Mouse (Mus musculus): ENCODE results near the gene Ankrd28.

Ankrd28 gene

DNA sequence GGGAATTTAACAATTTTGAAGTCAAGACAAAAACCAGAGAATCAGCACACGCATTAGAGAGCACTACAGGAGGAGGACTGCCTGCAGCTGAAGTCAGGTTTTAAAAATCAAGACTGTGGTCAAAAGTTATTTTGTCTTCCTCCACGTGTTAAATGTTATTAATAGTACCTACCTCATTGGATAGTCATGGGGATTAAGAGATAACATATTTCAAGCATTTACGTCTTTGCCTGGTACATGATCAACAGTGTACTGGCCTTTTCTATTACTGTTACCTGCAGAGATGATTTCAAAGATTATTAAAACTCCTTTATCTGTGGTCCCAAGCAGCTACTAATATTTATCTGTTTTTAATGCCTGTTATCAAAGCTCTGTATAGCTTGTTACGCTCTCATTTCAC, 132.7 kb downstream of the Ankrd28 start:
- no peak for DNase-seq

DNA sequence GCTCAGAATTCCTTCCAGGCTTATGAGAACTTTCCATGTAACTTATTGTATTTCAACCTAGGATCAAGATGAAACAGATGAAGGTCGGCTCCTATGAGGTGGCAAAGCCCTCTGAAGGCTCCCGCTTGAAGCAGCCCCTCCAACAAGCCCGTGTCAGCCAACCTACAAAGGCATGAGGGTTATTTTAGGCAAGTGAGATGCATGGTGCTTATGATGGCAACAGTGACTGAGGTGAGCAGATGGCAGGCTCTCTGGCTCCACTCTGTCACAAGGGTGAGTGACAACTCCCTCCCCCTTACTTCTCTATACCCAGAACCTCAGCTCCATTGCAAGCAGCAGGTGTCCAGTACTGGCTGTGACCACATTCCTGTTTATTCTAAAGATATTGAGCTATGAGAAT, 133.1 kb downstream of the Ankrd28 start:
- no peak for DNase-seq

DNA sequence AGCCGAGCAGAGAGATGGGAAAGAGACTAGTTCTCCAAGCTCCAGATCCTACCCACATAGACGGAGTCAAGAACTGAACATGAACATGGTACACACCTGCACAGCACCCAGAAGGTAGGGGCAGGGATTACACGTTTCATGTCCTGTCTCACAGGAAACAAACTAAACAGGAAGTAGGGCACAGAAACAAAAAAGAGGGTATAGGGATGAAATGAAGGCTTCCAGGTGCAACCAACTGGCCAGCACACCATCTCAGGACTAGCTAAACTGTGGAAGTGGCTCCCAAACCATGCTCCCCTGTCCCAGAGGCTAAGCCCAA, 133.5 kb downstream of the Ankrd28 start:
- DNase-seq, result no peak

DNA sequence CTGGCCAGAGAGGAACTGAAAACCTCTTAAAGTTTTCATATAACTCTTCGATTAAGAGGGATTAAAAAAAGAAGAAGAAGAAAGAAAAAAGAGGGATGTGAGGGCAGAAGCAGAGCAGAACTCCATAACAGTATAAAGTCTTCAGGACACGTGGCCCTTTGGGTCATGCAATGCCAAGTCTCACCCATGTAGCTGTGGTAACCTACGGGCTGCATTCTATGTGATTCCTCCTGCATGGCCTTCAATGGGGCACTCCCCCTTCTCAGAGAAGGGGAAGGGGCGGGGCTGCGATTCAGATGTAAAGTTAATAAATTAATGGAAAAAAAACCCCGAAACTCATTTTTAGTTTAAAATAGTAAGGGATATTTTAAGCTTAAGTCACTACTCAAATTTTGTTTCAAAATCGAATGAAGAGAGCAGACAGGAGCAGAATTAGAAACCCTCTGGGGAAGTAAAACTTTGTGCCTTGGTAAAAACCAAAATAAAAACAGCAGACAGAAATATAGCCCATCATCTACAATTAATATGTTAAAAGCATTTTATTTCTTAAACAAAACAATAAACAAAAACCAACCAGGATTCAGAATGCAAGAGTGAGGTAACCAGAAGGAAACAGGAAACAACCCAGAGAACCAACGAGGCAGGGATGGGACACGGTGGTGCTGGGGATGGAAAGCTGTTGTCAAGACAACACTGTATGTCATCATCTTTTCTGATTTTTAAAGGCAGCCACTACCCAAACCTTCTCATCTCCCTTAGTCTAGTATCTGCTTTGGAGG, 134.1 kb downstream of the Ankrd28 start:
- DNase-seq, result no peak

DNA sequence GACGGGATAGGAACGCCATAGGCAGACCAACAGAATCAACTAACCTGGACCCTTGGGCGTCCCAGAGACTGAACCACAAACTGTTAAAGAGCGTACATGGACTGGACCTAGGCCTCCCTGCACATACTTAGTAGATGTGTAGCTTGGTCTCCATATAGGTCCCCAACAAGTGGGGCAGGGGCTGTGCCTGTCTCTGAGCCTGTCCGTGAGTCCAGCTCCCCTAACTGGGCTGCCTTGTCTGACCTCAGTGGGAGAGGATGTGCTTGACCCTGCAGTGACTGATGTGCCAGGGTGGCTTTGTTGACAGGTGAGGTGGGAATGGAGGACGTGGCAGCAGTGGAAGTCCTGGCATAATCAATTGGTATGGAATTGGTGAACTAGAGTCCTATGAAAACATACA, 137.9 kb downstream of the Ankrd28 start:
- no peak for DNase-seq

DNA sequence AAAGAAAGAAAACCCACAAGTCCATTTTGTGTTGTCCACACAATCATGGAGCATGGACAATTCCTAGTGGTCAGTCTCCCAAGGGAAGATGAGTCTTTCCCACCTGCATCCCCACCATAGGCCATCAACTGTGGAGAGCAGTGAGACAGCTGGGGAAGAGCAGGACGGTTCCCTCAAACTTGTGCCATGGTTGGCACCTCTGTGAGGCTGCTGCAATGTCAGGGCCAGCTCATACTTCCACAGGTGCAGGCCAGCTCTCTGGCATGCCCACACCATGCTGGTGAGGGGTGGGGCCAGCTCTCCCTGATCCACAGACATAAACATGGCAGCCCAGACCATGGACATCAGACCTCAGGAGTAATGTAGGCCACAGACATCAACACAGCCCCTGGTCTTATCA, 144.2 kb downstream of the Ankrd28 start:
- no peak for DNase-seq

DNA sequence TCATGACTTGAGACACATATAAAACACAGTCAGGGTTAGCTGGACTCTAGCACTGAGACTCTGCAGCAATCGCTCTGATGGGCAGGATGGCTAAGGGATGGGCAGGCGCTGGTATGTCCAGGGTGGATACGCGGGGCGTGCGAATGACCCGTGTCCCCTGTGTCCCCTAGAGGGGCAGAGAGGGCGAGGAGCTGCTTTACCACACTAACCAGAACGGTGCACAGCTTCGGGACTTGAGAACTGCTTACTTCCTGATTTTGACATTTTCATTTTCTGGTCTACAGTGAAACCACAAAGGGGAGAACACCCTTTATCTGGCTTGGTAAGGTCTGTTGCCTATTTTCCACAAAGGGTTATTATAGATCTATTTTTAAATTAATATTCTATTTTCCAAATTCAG, 144.8 kb downstream of the Ankrd28 start:
- no peak for DNase-seq

DNA sequence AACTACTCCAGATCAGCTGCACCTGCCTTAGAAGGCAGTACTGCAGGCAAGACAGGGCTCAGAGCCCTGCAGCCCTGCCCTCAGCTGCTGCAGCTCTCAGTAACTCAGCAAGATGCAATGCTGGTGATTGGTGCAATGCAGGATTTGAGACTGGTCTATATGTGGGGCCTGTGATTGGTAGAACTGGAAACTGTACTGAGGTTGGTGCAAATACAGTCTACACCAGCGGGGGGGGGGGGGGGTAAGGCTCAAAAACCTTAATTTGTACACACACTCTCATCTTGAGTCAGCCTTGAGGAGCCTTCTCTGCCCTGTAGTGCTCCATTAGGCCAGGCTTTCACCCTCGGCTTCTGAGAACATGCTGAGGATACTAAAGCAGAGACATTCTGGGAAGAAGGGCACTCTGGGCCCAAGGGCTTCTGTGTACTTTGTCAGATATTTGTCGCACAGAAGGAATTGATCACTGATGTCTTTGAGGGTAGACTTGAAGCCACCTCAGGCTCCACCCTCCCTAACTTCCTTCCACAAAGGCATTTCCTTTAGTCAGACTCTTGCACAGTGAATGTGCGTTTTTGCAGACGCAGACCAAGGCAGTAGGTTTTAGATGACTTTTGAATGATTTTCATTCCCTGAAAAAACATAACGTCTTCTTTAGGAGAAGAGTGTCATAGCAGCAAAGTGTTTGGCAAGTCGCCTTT, 146.0 kb downstream of the Ankrd28 start:
- no peak for DNase-seq

DNA sequence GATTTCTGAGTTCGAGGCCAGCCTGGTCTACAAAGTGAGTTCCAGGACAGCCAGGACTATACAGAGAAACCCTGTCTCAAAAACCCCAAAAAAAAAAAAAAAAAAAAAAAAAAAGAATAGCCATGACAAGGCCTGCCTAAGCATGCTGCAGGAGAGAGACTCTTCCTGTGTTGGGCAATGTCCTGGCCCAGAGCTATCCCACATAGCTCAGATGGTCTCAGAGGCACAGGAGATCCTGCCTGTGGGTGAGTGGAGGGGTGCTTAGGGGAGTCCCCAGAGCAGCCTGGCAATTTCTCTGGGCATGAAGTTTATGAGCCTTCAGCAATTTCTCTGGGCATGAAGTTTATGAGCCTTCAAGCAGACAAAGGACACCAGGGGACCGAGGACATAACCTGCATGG, 146.8 kb downstream of the Ankrd28 start:
- DNase-seq, result no peak

DNA sequence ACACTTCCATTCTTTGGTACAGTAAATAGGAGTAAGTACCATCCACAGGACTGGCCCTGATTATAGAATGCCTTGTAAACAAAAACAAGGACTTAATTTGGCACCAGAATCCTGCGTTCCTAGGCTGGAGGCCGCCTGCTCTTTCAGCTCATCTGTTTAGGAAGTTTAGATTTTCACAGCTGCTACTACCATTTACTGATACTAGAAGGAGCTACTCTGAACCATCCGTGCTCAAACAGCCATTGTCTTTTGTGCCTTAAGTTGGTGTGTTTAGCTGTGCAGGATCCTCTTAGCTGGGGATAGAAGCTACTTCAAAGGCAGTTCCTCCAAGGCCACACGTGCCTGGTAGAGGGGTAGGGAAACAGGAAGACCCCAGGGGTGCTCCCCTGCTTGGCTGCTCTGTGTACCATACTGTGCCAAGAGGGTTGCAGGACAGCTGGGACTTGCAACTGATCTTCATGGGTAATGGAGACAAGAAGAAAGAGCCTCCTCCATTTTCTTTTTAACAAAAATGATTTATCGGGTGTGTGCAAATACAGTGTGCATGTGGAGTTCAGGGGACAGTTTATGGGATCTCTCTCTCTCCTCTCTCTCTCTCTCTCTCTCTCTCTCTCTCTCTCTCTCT, 148.4 kb downstream of the Ankrd28 start:
- no peak for DNase-seq

DNA sequence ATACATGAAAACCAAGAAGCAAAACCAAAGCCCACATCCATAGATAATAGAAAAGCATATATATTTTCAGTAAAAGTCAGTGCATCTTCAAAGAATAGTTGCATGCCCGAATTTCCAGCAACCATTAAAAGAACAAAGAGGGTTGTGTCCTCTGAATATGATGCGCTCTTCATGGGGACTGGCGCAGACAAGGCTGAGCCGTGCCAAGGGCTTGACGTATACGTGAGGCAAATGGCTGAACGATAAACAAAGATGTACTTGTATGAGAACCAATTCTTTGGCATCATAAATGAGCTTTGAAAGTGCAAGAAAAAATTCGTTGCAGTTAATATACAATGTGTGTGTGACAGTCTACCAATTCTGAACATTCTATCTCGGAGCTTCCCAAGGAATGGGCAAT, 149.2 kb downstream of the Ankrd28 start:
- no peak for DNase-seq

DNA sequence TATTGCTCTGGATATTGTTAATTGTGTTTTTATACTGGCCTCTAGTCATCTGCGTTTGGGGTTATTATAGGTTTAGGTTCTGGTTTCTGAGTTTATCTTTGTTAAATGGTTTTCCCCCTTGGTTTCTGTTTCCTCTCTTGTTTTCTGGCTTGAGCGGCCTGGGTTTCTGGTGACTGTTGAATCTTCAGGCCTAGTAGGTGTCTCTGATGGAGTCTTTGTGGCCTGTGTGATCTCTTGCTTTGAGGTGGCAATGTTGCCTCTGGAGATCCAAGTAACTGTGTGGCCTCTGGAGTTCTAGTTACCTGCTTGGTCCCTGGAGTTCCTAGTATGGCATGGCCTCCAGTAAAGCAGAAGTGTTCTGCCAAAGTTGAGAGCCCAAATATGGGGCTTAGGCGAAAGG, 149.8 kb downstream of the Ankrd28 start:
- DNase-seq, result no peak

DNA sequence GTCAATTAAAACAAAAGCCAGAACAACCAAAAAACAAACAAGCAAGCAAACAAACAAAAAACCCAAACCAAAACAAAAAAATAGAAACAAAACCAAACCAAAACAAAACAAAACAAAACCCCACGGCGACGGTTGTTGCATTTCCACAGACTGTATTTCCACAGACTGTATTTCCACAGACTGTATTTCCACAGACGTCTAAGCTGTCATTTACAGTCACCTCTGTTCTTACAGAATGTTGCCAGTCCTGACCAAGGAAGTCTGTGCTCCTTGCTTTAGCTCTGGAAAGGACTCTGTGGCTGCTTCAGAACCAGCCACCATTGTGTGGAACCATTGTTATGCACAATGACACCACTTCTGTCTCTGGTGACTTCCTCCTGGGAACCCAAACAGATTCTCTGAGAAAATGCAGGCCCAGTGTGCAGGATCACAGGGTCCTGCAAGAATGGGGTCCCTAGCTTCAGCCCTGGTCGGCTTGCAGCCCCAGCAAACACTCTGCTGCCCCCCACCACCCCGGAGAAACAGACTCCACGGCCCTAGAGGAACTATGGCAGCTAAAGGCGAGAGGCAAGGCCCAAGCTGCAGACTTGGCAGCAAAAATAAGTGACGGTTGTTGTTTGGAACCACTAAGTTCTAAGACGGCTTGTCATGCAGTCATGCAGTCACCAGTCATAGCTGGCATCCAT, 158.7 kb downstream of the Ankrd28 start:
- DNase-seq, result no peak

DNA sequence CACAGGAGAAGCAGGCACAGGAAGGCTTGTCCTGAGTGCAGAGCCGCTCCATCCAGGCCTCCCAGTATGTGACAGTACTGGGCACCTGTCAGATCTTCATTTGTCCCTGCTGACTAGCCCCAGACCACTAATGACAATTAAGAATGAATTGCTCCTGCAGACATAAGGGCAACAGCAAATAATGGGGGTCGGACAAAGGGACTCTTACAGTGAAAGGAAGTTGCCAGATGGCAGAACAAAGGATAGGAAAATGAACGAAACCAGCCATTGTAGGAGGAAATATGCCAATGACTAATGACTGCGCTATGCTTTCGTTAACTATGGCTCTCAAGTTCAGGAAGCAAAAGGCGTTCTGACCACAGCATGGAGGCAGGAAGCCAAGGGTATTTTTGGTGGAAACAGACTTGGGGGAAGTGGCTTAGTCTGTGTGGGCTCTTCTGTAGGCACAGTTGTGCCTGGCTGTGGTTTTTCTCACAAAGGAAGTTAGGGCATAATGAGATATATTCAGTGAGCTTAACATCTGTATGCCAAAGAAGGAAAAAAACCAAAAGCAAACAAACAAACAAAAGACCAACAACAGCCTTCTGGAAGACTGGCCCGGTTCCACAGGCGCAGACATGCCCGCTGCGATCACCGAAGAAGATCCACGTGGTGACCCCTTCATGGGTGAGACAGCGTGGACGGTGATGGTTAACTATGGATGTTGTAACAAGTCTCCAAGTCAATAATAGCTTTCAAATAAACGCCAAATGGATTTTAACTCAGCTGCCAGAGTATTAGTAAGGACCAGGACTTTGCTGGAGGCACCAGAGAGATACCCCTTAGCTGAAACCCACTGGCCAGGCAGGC, 160.6 kb downstream of the Ankrd28 start:
- DNase-seq, result peak; percentile 43

DNA sequence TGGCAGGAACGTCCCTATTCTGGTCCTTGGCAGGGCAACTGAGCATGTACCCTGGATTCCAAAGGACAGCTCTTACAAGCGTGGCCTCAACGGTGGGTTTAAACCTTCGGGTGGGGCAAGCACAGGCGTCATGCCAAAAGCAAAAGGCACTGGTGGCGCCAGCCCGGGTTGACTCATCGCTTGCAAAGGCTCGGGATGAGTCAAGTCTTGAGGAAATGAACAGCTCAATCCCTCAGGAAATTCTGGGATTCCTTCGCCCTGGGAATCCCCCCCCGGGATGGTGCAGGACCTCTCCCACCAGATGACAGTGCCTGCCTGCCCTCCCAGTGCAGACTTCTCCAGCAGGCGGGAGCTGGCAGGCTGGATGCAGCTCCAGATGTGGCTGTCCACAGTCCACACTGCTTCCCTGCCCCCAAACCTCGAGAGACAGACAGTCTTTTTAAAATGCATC, 161.3 kb downstream of the Ankrd28 start:
- no peak for DNase-seq

DNA sequence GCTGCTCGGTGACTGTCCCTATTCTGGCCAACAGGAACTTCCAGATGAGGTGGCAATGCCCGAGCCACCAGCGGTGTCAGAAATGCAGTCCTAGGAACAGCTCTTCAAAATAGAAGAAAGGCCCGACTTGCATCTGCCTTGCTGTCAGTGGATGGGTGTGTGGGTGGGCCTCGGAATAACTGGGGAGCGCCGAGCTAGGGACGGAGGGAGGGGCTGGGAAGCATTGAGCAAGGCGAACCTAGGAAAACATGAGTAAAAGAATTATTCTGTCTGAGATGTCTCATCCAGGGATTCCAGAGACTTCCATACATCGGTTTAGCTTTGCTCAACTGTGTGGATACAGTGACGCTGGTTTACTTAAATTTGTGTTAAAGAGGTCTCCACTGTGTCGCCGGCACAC, 162.1 kb downstream of the Ankrd28 start:
- no peak for DNase-seq

DNA sequence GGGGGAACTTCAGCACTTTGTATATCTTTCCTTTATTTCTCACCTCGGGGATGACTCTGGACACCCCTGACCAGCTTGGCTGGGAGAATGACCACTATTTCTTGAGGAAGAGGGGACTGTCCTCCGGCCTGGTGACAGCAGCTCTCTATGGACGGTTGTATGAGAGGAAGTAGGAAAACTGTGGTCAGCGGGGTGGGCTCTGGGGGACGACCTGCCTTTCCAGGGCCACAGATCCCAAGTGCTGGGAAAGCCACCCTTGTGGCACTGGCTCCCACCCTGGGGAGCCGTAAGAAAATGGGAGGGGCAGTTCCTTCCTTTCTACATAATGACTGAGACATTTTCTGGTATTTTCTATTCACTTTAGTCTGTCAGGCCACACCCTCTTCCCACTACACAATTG, 162.7 kb downstream of the Ankrd28 start:
- DNase-seq, result no peak

DNA sequence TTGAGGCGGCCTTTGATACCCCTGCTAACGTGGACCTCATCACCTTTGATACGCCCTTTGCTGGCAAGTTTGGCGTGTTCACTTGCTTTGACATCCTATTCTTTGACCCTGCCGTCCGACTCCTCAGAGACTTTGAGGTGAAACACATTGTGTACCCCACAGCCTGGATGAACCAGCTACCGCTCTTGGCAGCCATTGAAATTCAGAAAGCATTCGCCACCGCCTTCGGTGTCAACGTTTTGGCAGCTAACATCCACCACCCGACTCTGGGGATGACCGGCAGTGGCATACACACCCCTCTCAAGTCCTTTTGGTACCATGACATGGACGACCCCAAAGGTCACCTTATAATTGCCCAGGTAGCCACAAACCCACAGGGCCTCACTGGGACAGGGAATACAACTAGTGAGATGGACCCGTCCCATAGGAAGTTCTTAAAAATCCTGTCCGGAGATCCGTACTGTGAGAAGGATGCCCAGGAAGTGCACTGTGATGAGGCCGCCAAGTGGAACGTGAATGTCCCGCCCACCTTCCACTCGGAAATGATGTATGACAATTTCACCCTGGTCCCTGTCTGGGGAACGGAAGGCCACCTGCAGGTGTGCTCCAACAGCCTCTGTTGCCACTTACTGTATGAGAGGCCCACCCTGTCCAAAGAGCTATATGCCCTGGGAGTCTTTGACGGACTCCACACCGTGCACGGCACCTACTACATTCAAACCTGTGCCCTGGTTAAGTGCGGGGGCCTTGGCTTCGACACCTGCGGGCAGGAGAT, 163.3 kb downstream of the Ankrd28 start:
- no peak for DNase-seq

DNA sequence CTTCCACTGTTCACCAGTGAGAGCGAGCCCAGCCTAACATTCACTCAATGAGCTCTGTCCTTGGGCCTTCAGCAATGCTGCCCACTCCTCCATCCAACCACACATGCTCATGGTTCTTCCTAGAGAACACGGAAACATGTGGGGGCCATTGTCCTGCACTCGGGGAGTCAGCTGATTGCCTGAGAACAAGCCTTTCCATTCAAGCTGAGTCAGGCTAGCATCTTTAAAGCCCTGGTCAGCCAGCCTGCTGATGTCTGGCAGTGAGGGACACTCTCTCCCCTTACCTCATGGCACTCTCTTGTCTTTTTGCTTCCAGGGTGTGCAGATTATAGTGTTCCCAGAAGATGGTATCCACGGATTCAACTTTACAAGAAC, 164.9 kb downstream of the Ankrd28 start:
- DNase-seq, result no peak

DNA sequence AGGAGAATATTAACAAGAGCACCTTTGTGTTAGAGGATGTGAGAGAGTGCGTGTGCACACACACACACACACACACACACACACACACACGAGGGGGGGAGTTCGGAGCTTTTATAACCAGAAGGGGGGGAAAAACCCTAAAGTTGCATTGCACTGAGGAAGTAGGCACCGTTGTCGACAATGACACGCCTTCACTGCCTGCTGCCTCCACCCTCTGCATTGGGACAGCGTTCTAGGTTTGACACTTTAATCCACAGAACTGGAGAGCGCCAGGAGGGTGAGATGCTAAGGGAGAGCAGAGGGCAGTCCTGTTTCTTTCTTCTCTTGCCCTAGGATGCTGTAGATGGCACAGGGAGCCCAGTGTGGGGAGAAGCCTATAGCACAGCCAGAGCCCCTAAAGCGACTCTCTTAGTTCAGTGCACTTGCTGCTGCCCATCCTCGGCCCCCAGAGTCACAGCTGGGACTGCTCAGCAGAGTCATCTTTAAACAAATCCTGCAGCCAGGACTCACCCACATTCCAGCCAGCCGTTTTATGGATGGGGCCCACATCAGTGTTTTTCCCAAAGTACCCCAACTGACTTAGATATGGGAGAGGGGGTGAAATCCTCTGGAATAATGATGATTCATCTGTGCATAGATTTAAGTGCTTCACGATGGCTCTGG, 165.4 kb downstream of the Ankrd28 start:
- DNase-seq, result no peak

DNA sequence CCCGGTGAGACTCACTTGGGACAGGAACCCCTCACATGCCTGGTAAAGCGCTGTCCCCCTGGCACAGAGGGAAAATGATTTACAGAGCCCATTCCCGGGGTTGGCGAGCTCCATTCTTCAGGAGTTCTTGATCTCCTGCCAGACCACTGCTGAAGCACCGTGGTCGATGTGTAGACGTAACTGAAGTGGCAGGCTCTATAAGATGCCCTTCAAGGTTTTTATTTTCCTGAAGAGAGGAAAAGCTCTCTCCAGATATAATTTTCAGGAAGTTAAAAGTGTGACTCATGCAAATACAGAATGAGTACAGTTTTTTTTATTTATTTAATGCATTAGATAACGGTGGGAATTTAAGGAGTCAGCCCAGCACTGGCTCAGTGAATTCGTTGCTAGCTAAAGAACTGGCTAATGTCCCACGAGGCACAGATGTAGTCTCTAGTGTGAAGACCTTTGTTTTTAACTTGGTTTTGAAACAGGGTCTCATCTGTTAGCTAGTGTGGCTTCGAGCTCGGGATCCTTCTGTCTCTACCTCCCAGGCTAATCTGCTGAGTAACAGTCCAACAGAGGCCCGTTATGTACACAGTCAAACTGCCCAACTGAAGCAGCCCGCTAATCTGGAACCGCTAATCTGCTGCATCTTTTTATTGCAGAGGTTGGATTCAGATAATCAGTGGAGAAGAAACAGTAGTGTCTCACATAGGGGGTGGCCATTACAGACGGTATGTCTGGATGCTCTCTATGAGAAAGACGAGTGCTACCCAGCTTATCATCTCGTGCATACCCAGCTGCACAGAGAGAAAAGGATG, 166.2 kb downstream of the Ankrd28 start:
- no peak for DNase-seq

Measured in embryo, embryonic 11 days (tissue).